Mouse (Mus musculus) lung, embryonic 16.5 days (tissue): ENCODE data around the gene Cask. TPM values are rescaled to one million over a fixed set of nuclear protein-coding genes. Genes with fewer than 3 reads are reported as not detected.
A peak's percentile ranks its signal among the peaks of the same experiment; 100 is the strongest.

Experiments used
- ATAC-seq: fragments of 200-750 bp; cut with Nextera tagmentation; 2 replicates; pipeline ENCODE4 v1.8.0; 2017; ENCODE audit warnings: low read depth, mild to moderate bottlenecking, moderate library complexity
- H3K27ac ChIP-seq: fragments of 300-500 bp; sonication (generic); 2 replicates; pipeline ENCODE4 v1.5.1; 2014; ENCODE audit warnings: mild to moderate bottlenecking, control low read depth, low read length
- H3K27me3 ChIP-seq: fragments of 300-500 bp; sonication (generic); 2 replicates; pipeline ENCODE4 v1.6.1; 2014; ENCODE audit warnings: low read depth, low read length, mixed read lengths; ENCODE audit not compliant: control insufficient read depth, insufficient read depth
- H3K36me3 ChIP-seq: fragments of 300-500 bp; sonication (generic); 2 replicates; pipeline ENCODE4 v1.6.1; 2014; ENCODE audit warnings: low read length; ENCODE audit not compliant: control insufficient read depth, insufficient read depth
- H3K4me1 ChIP-seq: fragments of 300-500 bp; sonication (generic); replicated peaks from 2 replicates; pipeline ENCODE4 v1.6.1; 2014; ENCODE audit warnings: low read length, mixed read lengths; ENCODE audit not compliant: control insufficient read depth, insufficient read depth
- H3K4me2 ChIP-seq: fragments of 300-500 bp; sonication (generic); 2 replicates; pipeline ENCODE4 v1.6.1; 2014; ENCODE audit warnings: low read depth, low read length, control low read depth
- H3K4me3 ChIP-seq: fragments of 300-500 bp; sonication (generic); 2 replicates; pipeline ENCODE4 v1.5.1; 2014; ENCODE audit warnings: mild to moderate bottlenecking, low read length, control low read depth
- H3K9ac ChIP-seq: fragments of 300-500 bp; sonication (generic); 2 replicates; pipeline ENCODE4 v1.6.1; 2014; ENCODE audit warnings: low read length, control low read depth
- H3K9me3 ChIP-seq: fragments of 300-500 bp; sonication (generic); 2 replicates; pipeline ENCODE4 v1.6.1; 2016; ENCODE audit warnings: low read length; ENCODE audit not compliant: control insufficient read depth
- WGBS: fragments of 180-500 bp; shearing (Covaris S2); extraction: QIAGEN DNeasy Blood & Tissue Kit; methylation state at CpG from one replicate; pipeline ENCODE4 v1.1.7; 2014; 5-methylcytosine and 5-hydroxymethylcytosine counted together
- polyA plus RNA-seq: library from polyadenylated mRNA; unstranded; fragments of >200 nt; fragmentation: Nextera tagmentation; extraction: Ambion mirVana; gene quantifications from 2 replicates; pipeline ENCODE4 v1.2.1, GENCODE M21; 2015

The Cask gene
- polyA plus RNA-seq, 1 experiment from 2014 or later, result 12.3 TPM

GRCm38 (mm10) chrX:13656721-13657120 lies 194.4 kb downstream of the Cask start:
- Histone ChIP-seq H3K36me3 (no peaks in the 10 kb centered on the region), H3K4me1 (no peaks in the 10 kb centered on the region)
- 6% methylated on average over 1 of the region's 1 CpGs for WGBS

GRCm38 (mm10) chrX:13655906-13656305 lies 195.3 kb downstream of the Cask start:
- 76% methylated on average over 6 of the region's 6 CpGs for WGBS
- no peaks in the 10 kb centered on the region for H3K9me3 ChIP-seq
- peaks cover 2% of the 10 kb centered on the region; the same call in 1 of the 2 replicates for H3K27me3 ChIP-seq
- H3K4me2 ChIP-seq, result no peak overlapping the region
- no peak overlapping the region for H3K27ac ChIP-seq
- ATAC-seq, result no peak
- no peak overlapping the region for H3K4me3 ChIP-seq
- H3K9ac ChIP-seq, result no peak overlapping the region
- H3K4me1 ChIP-seq, result no peaks in the 10 kb centered on the region
- no peaks in the 10 kb centered on the region for H3K36me3 ChIP-seq

More at GRCm38 (mm10) chrX:13656721-13657120, 194.4 kb downstream of the Cask start:
- Histone ChIP-seq H3K27me3 (peaks cover 2% of the 10 kb centered on the region; the same call in 1 of the 2 replicates), H3K9me3 (no peaks in the 10 kb centered on the region), H3K9ac (no peak overlapping the region), H3K27ac (no peak overlapping the region), H3K4me2 (no peak overlapping the region), H3K4me3 (no peak overlapping the region)
- ATAC-seq, result no peak

GRCm38 (mm10) chrX:13655005-13655421 lies 196.2 kb downstream of the Cask start:
- no peak overlapping the region for H3K4me3 ChIP-seq
- 87% methylated on average over 3 of the region's 3 CpGs for WGBS

GRCm38 (mm10) chrX:13652291-13652690 lies 198.9 kb downstream of the Cask start:
- 79% methylated on average over 1 of the region's 1 CpGs for WGBS
- ATAC-seq, result no peak

More at GRCm38 (mm10) chrX:13655005-13655421, 196.2 kb downstream of the Cask start:
- Histone ChIP-seq H3K9me3 (no peaks in the 10 kb centered on the region), H3K27me3 (peaks cover 2% of the 10 kb centered on the region; the same call in 1 of the 2 replicates), H3K4me1 (no peaks in the 10 kb centered on the region), H3K27ac (no peak overlapping the region), H3K4me2 (no peak overlapping the region), H3K9ac (no peak overlapping the region), H3K36me3 (no peaks in the 10 kb centered on the region)
- ATAC-seq, result no peak

GRCm38 (mm10) chrX:13651889-13652288 lies 199.3 kb downstream of the Cask start:
- H3K27me3 ChIP-seq, result no peaks in the 10 kb centered on the region
- no peak overlapping the region for H3K4me2 ChIP-seq
- H3K9me3 ChIP-seq, result no peaks in the 10 kb centered on the region
- no peak overlapping the region for H3K4me3 ChIP-seq
- no peak overlapping the region for H3K9ac ChIP-seq
- WGBS, result 57% methylated on average over 2 of the region's 2 CpGs
- peak; percentile 10; the same call in 1 of the 2 replicates for ATAC-seq
- no peaks in the 10 kb centered on the region for H3K36me3 ChIP-seq
- H3K27ac ChIP-seq, result no peak overlapping the region
- H3K4me1 ChIP-seq, result no peaks in the 10 kb centered on the region

More at GRCm38 (mm10) chrX:13652291-13652690, 198.9 kb downstream of the Cask start:
- Histone ChIP-seq H3K9me3 (no peaks in the 10 kb centered on the region), H3K36me3 (no peaks in the 10 kb centered on the region), H3K27me3 (no peaks in the 10 kb centered on the region), H3K9ac (no peak overlapping the region), H3K4me2 (no peak overlapping the region), H3K27ac (no peak overlapping the region), H3K4me1 (no peaks in the 10 kb centered on the region), H3K4me3 (no peak overlapping the region)

GRCm38 (mm10) chrX:13638894-13639293 lies 212.3 kb downstream of the Cask start:
- Histone ChIP-seq H3K27ac (no peak overlapping the region), H3K4me3 (no peak overlapping the region), H3K9ac (no peak overlapping the region), H3K4me1 (no peaks in the 10 kb centered on the region), H3K9me3 (no peaks in the 10 kb centered on the region), H3K4me2 (no peak overlapping the region), H3K36me3 (no peaks in the 10 kb centered on the region), H3K27me3 (no peaks in the 10 kb centered on the region)
- ATAC-seq, result no peak
- WGBS, result 39% methylated on average over 2 of the region's 2 CpGs

- no peak for ATAC-seq
- H3K9me3 ChIP-seq, result no peaks in the 10 kb centered on the region
- no peak overlapping the region for H3K4me2 ChIP-seq
- WGBS, result 69% methylated on average over 1 of the region's 1 CpGs
- no peaks in the 10 kb centered on the region for H3K36me3 ChIP-seq
- no peaks in the 10 kb centered on the region for H3K27me3 ChIP-seq
- no peak overlapping the region for H3K9ac ChIP-seq
- no peaks in the 10 kb centered on the region for H3K4me1 ChIP-seq
- no peak overlapping the region for H3K27ac ChIP-seq
- no peak overlapping the region for H3K4me3 ChIP-seq
Measured at GRCm38 (mm10) chrX:13636398-13636797, 214.8 kb downstream of the Cask start.

- no peak within 1 kb of the TSS for H3K27ac ChIP-seq
- no peak within 1 kb of the TSS for H3K4me2 ChIP-seq
- no peaks in the 10 kb centered on the region for H3K36me3 ChIP-seq
- no peak within 1 kb of the TSS for H3K4me3 ChIP-seq
- 60% methylated on average over 5 of the region's 5 CpGs for WGBS
- no peaks in the 10 kb centered on the region for H3K27me3 ChIP-seq
- H3K9me3 ChIP-seq, result no peaks in the 10 kb centered on the region
- no peaks in the 10 kb centered on the region for H3K4me1 ChIP-seq
- H3K9ac ChIP-seq, result no peak within 1 kb of the TSS
- ATAC-seq, result no peak
Measured at GRCm38 (mm10) chrX:13631599-13632283, 219.4 kb downstream of the Cask start, which contains the start of gene Gpr34. TSS of gene Gpr34 (plus strand) at chrX:13632089.

- no peak for ATAC-seq
- H3K4me3 ChIP-seq, result no peak overlapping the region
- no peaks in the 10 kb centered on the region for H3K4me1 ChIP-seq
- H3K27ac ChIP-seq, result no peak overlapping the region
- 76% methylated on average over 5 of the region's 5 CpGs for WGBS
- no peak overlapping the region for H3K9ac ChIP-seq
- no peaks in the 10 kb centered on the region for H3K9me3 ChIP-seq
- H3K4me2 ChIP-seq, result no peak overlapping the region
- H3K27me3 ChIP-seq, result no peaks in the 10 kb centered on the region; the same call in 1 of the 2 replicates
- 0 out of 2 replicates have a peak, but pooled peaks cover 2% of the 10 kb centered on the region for H3K36me3 ChIP-seq
Measured at GRCm38 (mm10) chrX:13622654-13623053, 228.5 kb downstream of the Cask start.
